Mouse (Mus musculus): ENCODE data around the gene Eif2s2. TPM values are rescaled to one million over a fixed set of nuclear protein-coding genes. Genes with fewer than 3 reads are reported as not detected.
"Not testable (repeated sequence)": the region's sequence is repeated elsewhere in the genome, so short reads cannot be mapped to it uniquely, and the experiment has no call there.

The Eif2s2 gene
- total and polyA plus RNA-seq, 3 experiments = 12.0 to 56.6 (median 49.0) TPM

DNA sequence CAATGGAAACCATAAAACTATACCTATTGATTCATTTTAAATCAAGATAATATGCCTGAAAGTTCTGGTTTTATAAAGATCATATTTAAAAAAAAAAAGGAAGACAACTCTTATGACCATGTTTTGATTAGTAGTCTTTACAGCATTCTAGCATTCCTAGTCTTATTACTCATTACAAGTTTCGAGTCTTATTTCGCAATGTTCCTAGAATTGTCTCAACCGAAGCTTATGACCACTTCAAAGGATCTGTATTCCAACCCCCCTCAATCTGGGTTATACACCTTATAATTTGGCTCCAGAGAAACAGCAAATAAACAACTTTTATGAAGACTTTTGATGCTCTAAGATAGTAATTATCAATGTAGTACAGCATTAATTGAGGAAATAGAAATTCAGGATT, 9.4 kb upstream of the Eif2s2 start:
- H3K27me3 ChIP-seq (ENCODE audit: control insufficient read depth, insufficient read depth, low read length) = no peaks in the 10 kb centered on the region
- no peak overlapping the region for H3K27ac ChIP-seq
- TF ChIP-seq POLR2A (IDR thresholded peaks at IDR 0.05; ENCODE audit: insufficient read depth, low read depth, low read length) (no peak), CTCF (IDR thresholded peaks at IDR 0.05) (no peak), EP300 (IDR thresholded peaks at IDR 0.05; ENCODE audit: insufficient read depth, low read depth, low read length) (no peak)
- no peaks in the 10 kb centered on the region for H3K79me2 ChIP-seq (replicated peaks; ENCODE audit: control insufficient read depth, insufficient read depth, low read length)
- no peak for DNase-seq
- no peaks in the 10 kb centered on the region for H3K36me3 ChIP-seq (ENCODE audit: control insufficient read depth, insufficient read depth, low read length)
- intact Hi-C loops (cut with DNase I) = no loop called here
- H3K9ac ChIP-seq (ENCODE audit: low read depth, low read length) = no peak overlapping the region
- H3K4me1 ChIP-seq (ENCODE audit: control insufficient read depth, insufficient read depth, low read length) = no peaks in the 10 kb centered on the region
- WGBS = 82% methylated on average over 3 of the region's 3 CpGs
- H3K4me3 ChIP-seq = no peak overlapping the region

DNA sequence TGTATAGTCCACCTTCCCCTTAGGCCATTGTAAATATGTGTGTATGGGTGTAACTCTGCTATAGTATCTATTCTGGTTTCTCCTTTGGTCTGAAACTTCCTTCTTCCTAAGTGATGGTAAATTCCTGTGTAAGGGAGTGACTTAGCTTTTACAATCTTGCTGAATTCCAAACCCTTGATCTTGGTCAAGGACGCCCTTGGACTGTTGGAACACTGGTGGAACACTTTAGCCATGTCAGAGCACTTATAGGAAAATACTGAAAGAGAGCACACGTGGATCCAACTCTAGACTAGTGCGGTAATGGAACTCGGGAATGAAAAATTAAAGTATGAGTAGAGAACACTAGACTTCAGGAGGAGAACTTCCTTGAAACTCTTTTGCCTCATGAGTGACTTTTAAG, 6.7 kb upstream of the Eif2s2 start:
- not testable (repeated sequence) for DNase-seq; H3K4me3 ChIP-seq; H3K27ac ChIP-seq; H3K36me3 ChIP-seq (ENCODE audit: control insufficient read depth, insufficient read depth, low read length); H3K27me3 ChIP-seq (ENCODE audit: control insufficient read depth, insufficient read depth, low read length); H3K4me1 ChIP-seq (ENCODE audit: control insufficient read depth, insufficient read depth, low read length); H3K9ac ChIP-seq (ENCODE audit: low read depth, low read length); H3K79me2 ChIP-seq (replicated peaks; ENCODE audit: control insufficient read depth, insufficient read depth, low read length)
- intact Hi-C loops (cut with DNase I) = loop anchor here (10.0 kb wide), 1 partner anchor 175 kb away; the partner anchor contains the start of gene Ahcy
- WGBS = 76% methylated on average over 4 of the region's 4 CpGs

- not testable (repeated sequence) for H3K27ac ChIP-seq; H3K79me2 ChIP-seq (replicated peaks; ENCODE audit: control insufficient read depth, insufficient read depth, low read length); DNase-seq; H3K4me1 ChIP-seq (ENCODE audit: control insufficient read depth, insufficient read depth, low read length); H3K9ac ChIP-seq (ENCODE audit: low read depth, low read length); H3K36me3 ChIP-seq (ENCODE audit: control insufficient read depth, insufficient read depth, low read length); H3K27me3 ChIP-seq (ENCODE audit: control insufficient read depth, insufficient read depth, low read length); H3K4me3 ChIP-seq
- 80% methylated on average over 8 of the region's 8 CpGs for WGBS
- intact Hi-C loops (cut with DNase I) = loop anchor here (10.0 kb wide), 1 partner anchor 176 kb away; the partner anchor contains the start of gene Ahcy
Measured at GRCm38 (mm10) chr2:154899004-154899403, 6.3 kb upstream of the Eif2s2 start.

GRCm38 (mm10) chr2:154893548-154893947, 813 bp upstream of the Eif2s2 start:
- Histone ChIP-seq H3K9ac (ENCODE audit: low read depth, low read length) (no peak overlapping the region), H3K27ac (no peak overlapping the region), H3K36me3 (ENCODE audit: control insufficient read depth, insufficient read depth, low read length) (peaks cover 13% of the 10 kb centered on the region), H3K27me3 (ENCODE audit: control insufficient read depth, insufficient read depth, low read length) (no peaks in the 10 kb centered on the region), H3K4me1 (ENCODE audit: control insufficient read depth, insufficient read depth, low read length) (peaks cover 5% of the 10 kb centered on the region), H3K79me2 (replicated peaks; ENCODE audit: control insufficient read depth, insufficient read depth, low read length) (no peaks in the 10 kb centered on the region), H3K4me3 (no peak overlapping the region)
- intact Hi-C loops (cut with DNase I) = loop anchor here (2.0 to 10.0 kb wide), 3 partner anchors 101 to 237 kb away; partner anchors contain the start of genes Ahcy, Raly and a
- WGBS = 56% methylated on average over 4 of the region's 4 CpGs
- no peak for DNase-seq
- TF ChIP-seq EP300 (IDR thresholded peaks at IDR 0.05; ENCODE audit: insufficient read depth, low read depth, low read length) = no peak
- TF ChIP-seq CTCF (IDR thresholded peaks at IDR 0.05) = no peak
- no peak for TF ChIP-seq POLR2A (IDR thresholded peaks at IDR 0.05; ENCODE audit: insufficient read depth, low read depth, low read length)

GRCm38 (mm10) chr2:154893045-154893385, 280 bp upstream of the Eif2s2 start:
- Histone ChIP-seq H3K79me2 (replicated peaks; ENCODE audit: control insufficient read depth, insufficient read depth, low read length) (no peaks in the 10 kb centered on the region), H3K27ac (peak overlapping the region; percentile 61), H3K27me3 (ENCODE audit: control insufficient read depth, insufficient read depth, low read length) (no peaks in the 10 kb centered on the region), H3K4me3 (peak overlapping the region; percentile 87), H3K9ac (ENCODE audit: low read depth, low read length) (peak overlapping the region; percentile 42; the same call in 1 of the 2 replicates), H3K4me1 (ENCODE audit: control insufficient read depth, insufficient read depth, low read length) (peaks cover 5% of the 10 kb centered on the region), H3K36me3 (ENCODE audit: control insufficient read depth, insufficient read depth, low read length) (peaks cover 13% of the 10 kb centered on the region)
- WGBS = 4% methylated on average over 12 of the region's 12 CpGs
- intact Hi-C loops (cut with DNase I) = loop anchor here (2.0 to 10.0 kb wide), 3 partner anchors 101 to 236 kb away; partner anchors contain the start of genes Ahcy, Raly and a
- TF ChIP-seq EP300 (IDR thresholded peaks at IDR 0.05; ENCODE audit: insufficient read depth, low read depth, low read length) (no peak), POLR2A (IDR thresholded peaks at IDR 0.05; ENCODE audit: insufficient read depth, low read depth, low read length) (no peak), CTCF (IDR thresholded peaks at IDR 0.05) (no peak)
- DNase-seq = no peak

DNA sequence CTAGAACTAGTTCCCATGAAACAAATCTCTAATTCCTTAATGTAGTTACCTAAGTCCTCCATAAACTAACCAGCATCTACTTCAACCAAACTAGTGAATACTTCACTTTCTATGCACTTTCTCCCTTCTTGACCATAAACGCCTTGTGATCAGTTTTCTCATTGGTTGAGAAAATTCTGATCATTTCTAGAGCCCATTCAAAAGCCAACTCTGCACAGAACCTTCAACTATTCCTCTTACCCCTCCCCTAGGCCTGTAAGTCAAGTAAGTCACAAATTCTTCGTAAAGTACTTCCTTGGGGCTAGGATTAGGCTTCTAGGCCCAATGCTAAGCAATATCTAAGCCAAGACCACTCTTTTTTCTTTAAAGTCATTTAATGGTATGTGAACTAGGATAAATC, 1.1 kb downstream of the Eif2s2 start:
- TF ChIP-seq EP300 (IDR thresholded peaks at IDR 0.05; ENCODE audit: insufficient read depth, low read depth, low read length) = no peak
- TF ChIP-seq CTCF (IDR thresholded peaks at IDR 0.05) = no peak
- no peak for TF ChIP-seq POLR2A (IDR thresholded peaks at IDR 0.05; ENCODE audit: insufficient read depth, low read depth, low read length)
- Histone ChIP-seq H3K27ac (peak overlapping the region; percentile 93), H3K27me3 (ENCODE audit: control insufficient read depth, insufficient read depth, low read length) (no peaks in the 10 kb centered on the region), H3K9ac (ENCODE audit: low read depth, low read length) (peak overlapping the region; percentile 40; the same call in 1 of the 2 replicates), H3K4me1 (ENCODE audit: control insufficient read depth, insufficient read depth, low read length) (peaks cover 5% of the 10 kb centered on the region), H3K4me3 (peak overlapping the region; percentile 87), H3K79me2 (replicated peaks; ENCODE audit: control insufficient read depth, insufficient read depth, low read length) (no peaks in the 10 kb centered on the region), H3K36me3 (ENCODE audit: control insufficient read depth, insufficient read depth, low read length) (peaks cover 13% of the 10 kb centered on the region)
- intact Hi-C loops (cut with DNase I) = loop anchor here (5.0 to 10.0 kb wide), 2 partner anchors 99 to 183 kb away; partner anchors contain the start of genes Ahcy, Raly and a
- DNase-seq = no peak
- WGBS = 8% methylated on average over 2 of the region's 2 CpGs

Measured in heart, adult 2 months (tissue).